Mouse (Mus musculus) myocyte (in vitro differentiated cells): Measurements from ENCODE around the gene Dnmt3a. TPM values are rescaled to one million over a fixed set of nuclear protein-coding genes. Genes with fewer than 3 reads are reported as not detected.

Experiments
- H3K27me3 ChIP-seq: one replicate; pipeline ENCODE4 v1.6.1; 2011; ENCODE audit not compliant: control insufficient read depth, insufficient read depth, insufficient read length
- H3K36me3 ChIP-seq: one replicate; pipeline ENCODE4 v1.6.1; 2011; ENCODE audit not compliant: control insufficient read depth, insufficient read depth
- H3K4me2 ChIP-seq: one replicate; pipeline ENCODE4 v1.6.1; 2011; ENCODE audit warnings: low read depth, control low read depth
- H3K4me3 ChIP-seq: one replicate; pipeline ENCODE4 v1.5.1; 2011; ENCODE audit warnings: mild to moderate bottlenecking, control low read depth, moderate library complexity
- H3K79me2 ChIP-seq: one replicate; pipeline ENCODE4 v1.6.1; 2011; ENCODE audit not compliant: control insufficient read depth, insufficient read depth
- H3ac ChIP-seq: one replicate; pipeline ENCODE4 v1.6.1; 2011; ENCODE audit not compliant: control insufficient read depth, insufficient read length
- CEBPB ChIP-seq: IDR thresholded peaks from 2 replicates; pipeline ENCODE4 v1.6.1; 2011; ENCODE audit warnings: mild to moderate bottlenecking, moderate library complexity; ENCODE audit not compliant: poor library complexity, insufficient read depth, severe bottlenecking
- E2F4 ChIP-seq: IDR thresholded peaks from one replicate; pipeline ENCODE4 v1.6.1; 2011; ENCODE audit warnings: mild to moderate bottlenecking, control low read depth, moderate library complexity; ENCODE audit not compliant: insufficient read depth
- MAX ChIP-seq: IDR thresholded peaks from one replicate; pipeline ENCODE4 v1.6.1; 2011; ENCODE audit warnings: low read depth, mild to moderate bottlenecking, control low read depth
- MYOD1 ChIP-seq, 3 experiments: IDR thresholded peaks; one replicate each; pipeline ENCODE4 v1.6.1; 2011; ENCODE audit warnings: control low read depth in 2 of 3, low read depth in 2 of 3, mild to moderate bottlenecking in 2 of 3, moderate library complexity in 1 of 3; ENCODE audit not compliant: insufficient read length in 2 of 3, control insufficient read depth in 1 of 3
- MYOG ChIP-seq, 3 experiments: IDR thresholded peaks; one replicate each; pipeline ENCODE4 v1.6.1; 2011; ENCODE audit warnings: control low read depth in 2 of 3, low read depth in 2 of 3, mild to moderate bottlenecking in 2 of 3; ENCODE audit not compliant: insufficient read length in 2 of 3, control insufficient read depth in 1 of 3, insufficient read depth in 1 of 3
- POLR2A ChIP-seq: IDR thresholded peaks from one replicate; pipeline ENCODE4 v1.6.1; 2011; ENCODE audit warnings: low read depth, mild to moderate bottlenecking, control low read depth, moderate library complexity; ENCODE audit not compliant: insufficient read length
- POLR2AphosphoS2 ChIP-seq: IDR thresholded peaks from one replicate; pipeline ENCODE4 v1.6.1; 2011; ENCODE audit warnings: low read depth, control low read depth; ENCODE audit not compliant: insufficient read length
- REST ChIP-seq: IDR thresholded peaks from one replicate; pipeline ENCODE4 v1.6.1; 2011; ENCODE audit warnings: mild to moderate bottlenecking, control low read depth, moderate library complexity; ENCODE audit not compliant: insufficient read depth, insufficient read length
- SRF ChIP-seq: IDR thresholded peaks from one replicate; pipeline ENCODE4 v1.6.1; 2011; ENCODE audit warnings: low read depth; ENCODE audit not compliant: control insufficient read depth, insufficient read length
- TCF12 ChIP-seq: IDR thresholded peaks from one replicate; pipeline ENCODE4 v1.6.1; 2011; ENCODE audit warnings: mild to moderate bottlenecking, control low read depth; ENCODE audit not compliant: poor library complexity, insufficient read depth, severe bottlenecking
- TCF3 ChIP-seq: IDR thresholded peaks from one replicate; pipeline ENCODE4 v1.6.1; 2011; ENCODE audit warnings: low read depth, control low read depth; ENCODE audit not compliant: insufficient read length
- USF1 ChIP-seq: IDR thresholded peaks from one replicate; pipeline ENCODE4 v1.6.1; 2011; ENCODE audit warnings: low read depth, mild to moderate bottlenecking, control low read depth, moderate library complexity
- polyA plus RNA-seq: library from polyadenylated mRNA; unstranded; fragments of >200 nt; fragmentation: generic; extraction: Trizol; gene quantifications from one replicate; pipeline ENCODE4 v1.2.1, GENCODE M21; 2012; ENCODE audit warnings: missing spikeins

Gene Dnmt3a
- polyA plus RNA-seq, 1 experiment = 4.6 TPM

- no peaks in the 10 kb centered on the region for H3K79me2 ChIP-seq
- no peak overlapping the region for H3ac ChIP-seq
- no peaks in the 10 kb centered on the region for H3K27me3 ChIP-seq
- H3K4me2 ChIP-seq = no peak overlapping the region
- TF ChIP-seq MYOD1 (IDR thresholded peaks at IDR 0.05; ENCODE audit: control insufficient read depth in 1 of 3, insufficient read length in 2 of 3, low read depth in 2 of 3) = no peak
- TF ChIP-seq TCF12 = no peak
- H3K36me3 ChIP-seq = no peaks in the 10 kb centered on the region
- no peak overlapping the region for H3K4me3 ChIP-seq
Measured at GRCm38 (mm10) chr12:3837081-3837832, 31.4 kb downstream of the Dnmt3a start.

GRCm38 (mm10) chr12:3838009-3838408 is 32.2 kb downstream of the Dnmt3a start:
- Histone ChIP-seq H3K27me3 (no peaks in the 10 kb centered on the region), H3ac (no peak overlapping the region), H3K36me3 (no peaks in the 10 kb centered on the region), H3K4me3 (no peak overlapping the region), H3K4me2 (no peak overlapping the region), H3K79me2 (no peaks in the 10 kb centered on the region)
- TF ChIP-seq SRF (no peak), MYOD1 (IDR thresholded peaks at IDR 0.05; ENCODE audit: control insufficient read depth in 1 of 3, insufficient read length in 2 of 3, low read depth in 2 of 3) (no peak), E2F4 (no peak), USF1 (no peak), MYOG (IDR thresholded peaks at IDR 0.05; ENCODE audit: control insufficient read depth in 1 of 3, insufficient read depth in 1 of 3, insufficient read length in 2 of 3, low read depth in 2 of 3) (no peak), POLR2AphosphoS2 (no peak), REST (no peak), TCF3 (no peak), POLR2A (no peak), MAX (no peak), TCF12 (no peak), CEBPB (no peak)

GRCm38 (mm10) chr12:3839662-3840061 is 33.9 kb downstream of the Dnmt3a start:
- Histone ChIP-seq H3ac (no peak overlapping the region), H3K36me3 (no peaks in the 10 kb centered on the region)
- no peak for TF ChIP-seq MYOD1 (IDR thresholded peaks at IDR 0.05; ENCODE audit: control insufficient read depth in 1 of 3, insufficient read length in 2 of 3, low read depth in 2 of 3)
- TF ChIP-seq USF1 = no peak
- TF ChIP-seq SRF = no peak
- no peak for TF ChIP-seq MYOG (IDR thresholded peaks at IDR 0.05; ENCODE audit: control insufficient read depth in 1 of 3, insufficient read depth in 1 of 3, insufficient read length in 2 of 3, low read depth in 2 of 3)
- no peak for TF ChIP-seq MAX
- no peak for TF ChIP-seq CEBPB
- no peak for TF ChIP-seq E2F4
- TF ChIP-seq REST = no peak
- TF ChIP-seq POLR2A = no peak
- no peak for TF ChIP-seq POLR2AphosphoS2
- no peak for TF ChIP-seq TCF3
- TF ChIP-seq TCF12 = no peak

GRCm38 (mm10) chr12:3841121-3841520 is 35.3 kb downstream of the Dnmt3a start:
- Histone ChIP-seq H3ac (no peak overlapping the region), H3K4me2 (no peak overlapping the region), H3K4me3 (no peak overlapping the region), H3K36me3 (no peaks in the 10 kb centered on the region), H3K27me3 (no peaks in the 10 kb centered on the region), H3K79me2 (no peaks in the 10 kb centered on the region)
- TF ChIP-seq MYOD1 (IDR thresholded peaks at IDR 0.05; ENCODE audit: control insufficient read depth in 1 of 3, insufficient read length in 2 of 3, low read depth in 2 of 3) (no peak), USF1 (no peak), CEBPB (no peak), REST (no peak), E2F4 (no peak), POLR2A (no peak), POLR2AphosphoS2 (no peak), TCF3 (no peak), MAX (no peak), SRF (no peak), TCF12 (no peak), MYOG (IDR thresholded peaks at IDR 0.05; ENCODE audit: control insufficient read depth in 1 of 3, insufficient read depth in 1 of 3, insufficient read length in 2 of 3, low read depth in 2 of 3) (no peak)

More at GRCm38 (mm10) chr12:3839662-3840061, 33.9 kb downstream of the Dnmt3a start:
- Histone ChIP-seq H3K4me2 (no peak overlapping the region), H3K79me2 (no peaks in the 10 kb centered on the region), H3K27me3 (no peaks in the 10 kb centered on the region), H3K4me3 (no peak overlapping the region)
